Mouse (Mus musculus) cortical plate, adult 2 months (tissue): ENCODE data around the gene C7.

Experiments
- CTCF ChIP-seq: fragments of 200-500 bp; IDR thresholded peaks from 2 replicates; pipeline ENCODE4 v1.5.1; 2011; ENCODE audit warnings: mild to moderate bottlenecking, control low read depth, low read length; ENCODE audit not compliant: insufficient read depth; ENCODE audit errors: extremely low read depth
- POLR2A ChIP-seq: fragments of 200-500 bp; IDR thresholded peaks from 2 replicates; pipeline ENCODE4 v1.6.1; 2011; ENCODE audit warnings: mild to moderate bottlenecking, low read length, control low read depth; ENCODE audit not compliant: insufficient read depth; ENCODE audit errors: extremely low read depth

DNA sequence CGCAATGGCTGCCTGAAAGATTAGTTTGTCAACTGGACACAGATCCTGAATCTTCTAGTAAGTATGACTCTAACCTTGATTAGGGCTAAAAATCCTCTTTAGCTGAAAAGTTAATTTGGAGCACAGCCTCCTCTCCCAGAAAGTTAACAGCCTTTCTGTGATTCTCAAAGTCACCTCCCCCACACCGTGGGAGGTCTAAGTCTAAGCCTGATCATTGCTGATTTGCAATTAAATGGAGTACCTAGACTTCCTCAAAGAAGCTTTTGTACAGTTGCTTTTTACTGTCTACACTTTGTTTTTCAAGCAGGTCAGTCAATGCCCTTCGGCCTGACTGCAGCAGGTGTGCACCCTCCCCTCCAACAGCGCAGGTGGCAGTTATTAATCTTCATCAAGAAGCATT, 34.3 kb downstream of the C7 start:
- TF ChIP-seq POLR2A (no peak), CTCF (no peak)
